Mouse (Mus musculus): Measurements from ENCODE around the gene Spata13. TPM values are rescaled to one million over a fixed set of nuclear protein-coding genes. Genes with fewer than 3 reads are reported as not detected.
A peak's percentile ranks its signal among the peaks of the same experiment; 100 is the strongest.

Gene Spata13
- polyA plus RNA-seq, 1 experiment from 2014 or later: 14.3 TPM

DNA sequence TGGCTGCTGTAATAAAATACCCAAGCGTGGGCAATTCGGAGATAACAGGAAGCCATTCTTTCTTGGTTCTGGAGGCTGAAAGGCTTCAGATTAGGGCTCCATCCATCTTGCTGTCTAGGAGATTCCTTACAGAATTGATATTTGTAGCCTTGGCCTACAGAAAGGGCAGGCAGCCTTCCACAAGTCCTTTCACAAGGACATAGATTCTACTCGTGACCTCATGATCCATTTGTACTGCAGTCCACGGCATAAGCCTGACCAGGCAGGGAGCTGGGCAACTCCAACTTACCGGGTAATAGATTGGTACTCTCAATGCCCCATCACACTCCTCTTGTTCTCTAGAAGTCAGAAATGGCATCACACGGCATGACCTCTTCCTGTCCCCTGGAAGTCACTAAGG is 8.3 kb upstream of the Spata13 start:
- Histone ChIP-seq H3K4me1 (ENCODE audit: insufficient read depth) (no peaks in the 10 kb centered on the region), H3K4me2 (no peak overlapping the region), H3K27me3 (ENCODE audit: insufficient read depth, low read length) (no peaks in the 10 kb centered on the region), H3K9me3 (ENCODE audit: low read depth, low read length) (no peaks in the 10 kb centered on the region), H3K27ac (ENCODE audit: low read depth) (no peak overlapping the region), H3K36me3 (ENCODE audit: insufficient read depth) (no peaks in the 10 kb centered on the region), H3K4me3 (ENCODE audit: low read depth, low read length) (no peak overlapping the region), H3K9ac (no peak overlapping the region)
- TF ChIP-seq CTCF (IDR thresholded peaks at IDR 0.05; ENCODE audit: low read depth): no peak
- DNase-seq (no peak), ATAC-seq (ENCODE audit: insufficient read depth) (no peak)
- WGBS: 51% methylated on average over 6 of the region's 6 CpGs

DNA sequence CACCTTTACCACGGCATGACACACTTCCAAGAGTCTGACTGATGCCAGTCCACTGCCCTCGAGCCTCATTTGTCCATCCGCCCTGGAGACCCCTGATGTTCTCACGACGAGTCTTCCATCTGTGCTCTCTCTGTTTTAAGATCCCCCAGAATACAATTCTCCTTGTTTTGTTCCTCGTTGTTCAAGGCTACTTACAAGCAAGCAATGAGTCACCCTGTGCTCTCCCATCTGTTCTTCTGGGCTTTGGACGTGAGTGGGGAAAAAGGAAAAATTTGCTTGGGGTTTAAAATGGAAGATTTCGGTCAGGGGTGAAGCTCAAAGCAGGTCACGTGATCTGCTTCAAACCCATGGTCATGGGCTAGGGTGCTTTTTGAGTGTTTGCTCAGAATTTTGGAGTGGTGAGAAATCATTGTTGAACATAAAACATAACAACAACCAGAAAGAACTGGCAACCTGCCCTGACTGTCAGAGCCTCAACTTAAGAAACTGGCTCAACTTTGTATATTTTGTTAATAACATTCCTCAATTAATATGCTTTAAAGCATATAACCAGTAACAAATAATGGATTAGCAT is 3.8 kb upstream of the Spata13 start:
- Histone ChIP-seq H3K4me1 (ENCODE audit: insufficient read depth) (no peaks in the 10 kb centered on the region; the same call in 1 of the 2 replicates), H3K4me3 (ENCODE audit: low read depth, low read length) (no peak overlapping the region), H3K4me2 (no peak overlapping the region), H3K9ac (no peak overlapping the region), H3K27ac (ENCODE audit: low read depth) (no peak overlapping the region), H3K9me3 (ENCODE audit: low read depth, low read length) (no peaks in the 10 kb centered on the region), H3K27me3 (ENCODE audit: insufficient read depth, low read length) (no peaks in the 10 kb centered on the region), H3K36me3 (ENCODE audit: insufficient read depth) (no peaks in the 10 kb centered on the region)
- DNase-seq (peak; percentile 63), ATAC-seq (ENCODE audit: insufficient read depth) (no peak)
- 67% methylated on average over 9 of the region's 9 CpGs for WGBS
- TF ChIP-seq CTCF (IDR thresholded peaks at IDR 0.05; ENCODE audit: low read depth): no peak

DNA sequence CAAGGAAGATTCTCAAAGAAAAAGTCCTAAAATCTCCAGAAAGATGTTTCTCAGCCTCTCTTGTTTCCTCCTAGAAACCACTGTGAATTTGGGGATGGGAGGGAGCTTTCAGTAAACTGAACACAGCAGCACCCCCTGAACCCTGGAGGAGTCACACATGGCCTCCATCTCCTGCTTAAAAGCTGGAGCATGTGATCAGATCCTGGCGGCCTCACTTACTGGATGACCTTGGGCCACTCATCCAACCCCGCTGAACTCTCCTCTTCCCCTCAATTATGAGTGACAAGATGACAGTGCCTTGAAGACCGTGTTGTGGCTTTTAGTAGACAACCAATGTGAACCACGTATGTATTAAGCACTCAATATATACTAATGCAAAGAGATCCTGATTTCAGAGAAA is 2.8 kb upstream of the Spata13 start:
- Histone ChIP-seq H3K4me3 (ENCODE audit: low read depth, low read length) (no peak overlapping the region), H3K36me3 (ENCODE audit: insufficient read depth) (no peaks in the 10 kb centered on the region), H3K4me1 (ENCODE audit: insufficient read depth) (no peaks in the 10 kb centered on the region; the same call in 1 of the 2 replicates), H3K27me3 (ENCODE audit: insufficient read depth, low read length) (no peaks in the 10 kb centered on the region), H3K9ac (no peak overlapping the region), H3K9me3 (ENCODE audit: low read depth, low read length) (no peaks in the 10 kb centered on the region), H3K4me2 (no peak overlapping the region), H3K27ac (ENCODE audit: low read depth) (no peak overlapping the region)
- ATAC-seq (ENCODE audit: insufficient read depth) (no peak), DNase-seq (no peak)
- 68% methylated on average over 4 of the region's 4 CpGs for WGBS
- TF ChIP-seq CTCF (IDR thresholded peaks at IDR 0.05; ENCODE audit: low read depth): no peak

DNA sequence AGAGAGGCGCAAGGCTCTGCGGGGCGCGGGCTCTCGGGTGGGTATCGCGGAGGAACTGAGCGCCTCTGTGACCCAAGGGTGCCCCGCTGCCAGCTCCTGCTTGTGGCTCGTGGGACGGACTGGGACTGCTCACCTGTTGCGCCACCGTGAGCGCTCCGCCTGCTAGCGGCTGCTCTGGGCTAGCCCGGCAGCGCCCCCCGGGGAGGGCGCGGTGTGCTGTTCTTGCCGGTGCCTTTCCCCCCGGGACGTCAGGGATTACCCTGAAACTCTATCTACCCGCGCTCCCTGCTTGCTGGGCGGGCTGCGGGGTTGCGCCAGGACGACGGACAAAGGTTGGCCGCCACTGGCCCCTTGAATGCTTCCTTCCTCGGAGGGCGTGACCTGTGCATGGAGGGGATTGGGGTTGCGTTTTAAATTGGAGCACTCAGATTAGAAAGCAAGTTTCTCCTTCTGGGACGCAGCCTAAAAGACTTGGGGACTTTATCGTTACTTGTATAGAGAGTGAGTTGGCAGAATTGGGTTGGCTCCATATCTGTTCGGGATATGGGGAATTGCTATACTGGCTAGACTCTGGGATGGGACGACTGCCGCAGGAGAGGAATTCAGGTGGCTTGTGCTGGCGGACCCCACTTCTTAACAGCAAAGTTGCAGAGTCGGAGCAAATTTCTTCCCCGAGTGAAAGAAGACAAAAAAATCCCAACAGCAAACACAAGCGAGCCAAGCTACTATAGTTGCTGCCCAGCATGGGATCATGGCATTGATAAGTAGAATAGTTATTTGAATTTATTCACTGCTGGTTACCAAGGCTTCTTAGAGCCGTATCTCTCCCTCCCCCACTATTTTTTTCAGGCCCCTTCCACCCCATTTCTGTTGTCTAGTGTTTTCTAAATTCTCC is 1.3 kb downstream of the Spata13 start:
- H3K9ac ChIP-seq: peak overlapping the region; percentile 58
- peak overlapping the region; percentile 59 for H3K4me3 ChIP-seq (ENCODE audit: low read depth, low read length)
- H3K9me3 ChIP-seq (ENCODE audit: low read depth, low read length): no peaks in the 10 kb centered on the region
- peak; percentile 45 for TF ChIP-seq CTCF (IDR thresholded peaks at IDR 0.05; ENCODE audit: low read depth)
- no peaks in the 10 kb centered on the region for H3K27me3 ChIP-seq (ENCODE audit: insufficient read depth, low read length)
- peak overlapping the region; percentile 68; the same call in 1 of the 2 replicates for H3K27ac ChIP-seq (ENCODE audit: low read depth)
- no peaks in the 10 kb centered on the region for H3K36me3 ChIP-seq (ENCODE audit: insufficient read depth)
- peak; percentile 72 for DNase-seq
- peak; percentile 72 for ATAC-seq (ENCODE audit: insufficient read depth)
- H3K4me1 ChIP-seq (ENCODE audit: insufficient read depth): peaks cover 3% of the 10 kb centered on the region; the same call in 1 of the 2 replicates
- H3K4me2 ChIP-seq: peak overlapping the region; percentile 94
- under 1% methylated on average over 45 of the region's 45 CpGs for WGBS

DNA sequence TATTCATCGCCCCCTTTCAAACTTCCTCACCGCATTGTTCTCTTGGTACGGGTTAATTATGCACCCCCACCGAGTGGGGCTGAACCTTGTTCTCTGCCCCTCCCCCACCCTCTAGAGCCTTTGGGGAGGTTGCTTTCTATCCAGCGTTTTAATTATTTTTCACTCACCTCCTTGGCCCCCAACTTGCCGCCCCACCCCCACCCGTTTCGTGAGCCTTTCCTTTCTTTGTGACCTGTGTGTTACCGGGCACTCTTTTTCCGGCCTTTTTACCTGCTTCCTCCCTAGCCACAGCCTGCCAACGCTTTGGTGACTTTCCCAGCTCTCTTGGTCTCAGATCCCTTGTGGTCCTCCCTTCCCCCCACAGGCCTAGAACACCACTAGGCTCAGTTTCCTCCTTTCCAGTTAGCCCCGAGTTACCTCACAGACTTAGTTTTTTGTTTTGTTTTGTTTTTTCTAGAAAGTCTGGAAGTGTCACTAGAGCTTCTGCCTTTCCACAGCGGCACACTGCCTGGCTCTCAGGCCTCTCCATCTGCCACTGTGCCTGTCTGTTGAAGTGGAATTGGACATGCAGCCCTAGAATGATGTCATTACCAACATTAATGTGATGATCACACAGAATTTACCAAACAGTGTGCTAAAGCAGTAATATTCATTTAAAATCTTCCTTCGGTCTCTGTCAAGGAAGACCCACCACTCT is 2.3 kb downstream of the Spata13 start:
- no peak for TF ChIP-seq CTCF (IDR thresholded peaks at IDR 0.05; ENCODE audit: low read depth)
- no peak overlapping the region for H3K27ac ChIP-seq (ENCODE audit: low read depth)
- ATAC-seq (ENCODE audit: insufficient read depth) (no peak), DNase-seq (peak; percentile 32)
- H3K4me3 ChIP-seq (ENCODE audit: low read depth, low read length): peak overlapping the region; percentile 59
- whole genome bisulfite sequencing: 12% methylated on average over 14 of the region's 14 CpGs
- H3K4me2 ChIP-seq: peak overlapping the region; percentile 94
- peak overlapping the region; percentile 58; the same call in 1 of the 2 replicates for H3K9ac ChIP-seq
- no peaks in the 10 kb centered on the region for H3K9me3 ChIP-seq (ENCODE audit: low read depth, low read length)
- H3K4me1 ChIP-seq (ENCODE audit: insufficient read depth): peaks cover 3% of the 10 kb centered on the region; the same call in 1 of the 2 replicates
- H3K27me3 ChIP-seq (ENCODE audit: insufficient read depth, low read length): no peaks in the 10 kb centered on the region
- no peaks in the 10 kb centered on the region for H3K36me3 ChIP-seq (ENCODE audit: insufficient read depth)

DNA sequence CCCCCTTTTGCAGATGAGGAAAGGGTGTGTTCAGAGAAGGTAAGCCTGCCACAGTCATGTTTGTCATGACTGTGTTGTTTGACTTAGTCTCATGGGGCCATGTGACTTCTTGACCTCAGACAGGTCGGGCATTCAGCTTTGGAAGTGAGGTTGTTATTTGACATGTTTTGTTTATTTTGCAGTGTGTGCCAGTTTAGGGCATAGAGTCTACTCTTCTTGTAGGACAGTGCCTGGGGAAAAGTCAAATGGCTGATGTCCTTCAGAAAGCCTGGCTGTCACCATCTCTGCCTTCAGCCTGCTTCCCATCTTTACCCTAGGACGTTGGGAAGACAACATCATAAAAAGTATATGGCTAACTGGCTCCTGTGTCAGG is 2.8 kb downstream of the Spata13 start:
- no peak for TF ChIP-seq CTCF (IDR thresholded peaks at IDR 0.05; ENCODE audit: low read depth)
- H3K9me3 ChIP-seq (ENCODE audit: low read depth, low read length): no peaks in the 10 kb centered on the region
- no peak for DNase-seq
- H3K4me3 ChIP-seq (ENCODE audit: low read depth, low read length): no peak overlapping the region
- H3K36me3 ChIP-seq (ENCODE audit: insufficient read depth): no peaks in the 10 kb centered on the region
- no peak overlapping the region for H3K27ac ChIP-seq (ENCODE audit: low read depth)
- H3K4me1 ChIP-seq (ENCODE audit: insufficient read depth): peaks cover 3% of the 10 kb centered on the region; the same call in 1 of the 2 replicates
- no peak overlapping the region for H3K9ac ChIP-seq
- H3K4me2 ChIP-seq: peak overlapping the region; percentile 94
- H3K27me3 ChIP-seq (ENCODE audit: insufficient read depth, low read length): no peaks in the 10 kb centered on the region
- WGBS: 38% methylated on average over 2 of the region's 2 CpGs
- no peak for ATAC-seq (ENCODE audit: insufficient read depth)

DNA sequence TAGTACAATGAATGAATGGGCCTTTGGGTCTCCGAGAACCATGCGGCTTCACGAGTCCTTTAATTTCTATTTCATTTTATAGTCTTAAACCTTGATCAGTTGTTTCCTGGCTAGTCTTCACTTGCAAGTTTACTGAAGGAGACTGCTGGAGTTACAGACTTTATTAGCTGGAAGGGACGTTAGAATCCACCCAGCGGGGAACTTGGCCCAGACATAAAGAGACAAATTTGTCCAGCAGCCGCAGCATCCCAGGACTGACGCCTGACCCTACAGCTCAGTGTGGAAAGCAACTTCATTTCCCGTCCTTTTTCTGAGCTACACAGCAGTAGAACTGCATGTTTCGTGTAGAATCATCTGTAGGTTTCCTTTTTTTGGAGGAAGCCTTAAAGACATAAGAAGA is 3.2 kb downstream of the Spata13 start:
- H3K4me2 ChIP-seq: no peak overlapping the region
- H3K4me3 ChIP-seq (ENCODE audit: low read depth, low read length): no peak overlapping the region
- peaks cover 3% of the 10 kb centered on the region; the same call in 1 of the 2 replicates for H3K4me1 ChIP-seq (ENCODE audit: insufficient read depth)
- TF ChIP-seq CTCF (IDR thresholded peaks at IDR 0.05; ENCODE audit: low read depth): no peak
- H3K27ac ChIP-seq (ENCODE audit: low read depth): no peak overlapping the region
- H3K9ac ChIP-seq: no peak overlapping the region
- WGBS: 61% methylated on average over 9 of the region's 9 CpGs
- DNase-seq (peak; percentile 36), ATAC-seq (ENCODE audit: insufficient read depth) (no peak)
- H3K9me3 ChIP-seq (ENCODE audit: low read depth, low read length): no peaks in the 10 kb centered on the region
- H3K36me3 ChIP-seq (ENCODE audit: insufficient read depth): no peaks in the 10 kb centered on the region
- no peaks in the 10 kb centered on the region for H3K27me3 ChIP-seq (ENCODE audit: insufficient read depth, low read length)
